Mouse (Mus musculus) T-helper 17 cell (primary cell): Measurements from ENCODE around the gene Gm10318.

ENCODE experiments used
- in situ Hi-C, 2 experiments: fragments of 300-600 bp; cut with MboI, MseI; formaldehyde crosslinking; loops; 1 replicate in 1 of 2; 2 replicates in 1 of 2; pipeline ENCODE4 v1.15.1; 2025; ENCODE audit warnings: high pct_unique_total_duplicates in 2 of 2

The Gm10318 gene

GRCm38 (mm10) chr10:77890987-77891565, 38.4 kb downstream of the Gm10318 start:
- in situ Hi-C loops: no loop called here

DNA sequence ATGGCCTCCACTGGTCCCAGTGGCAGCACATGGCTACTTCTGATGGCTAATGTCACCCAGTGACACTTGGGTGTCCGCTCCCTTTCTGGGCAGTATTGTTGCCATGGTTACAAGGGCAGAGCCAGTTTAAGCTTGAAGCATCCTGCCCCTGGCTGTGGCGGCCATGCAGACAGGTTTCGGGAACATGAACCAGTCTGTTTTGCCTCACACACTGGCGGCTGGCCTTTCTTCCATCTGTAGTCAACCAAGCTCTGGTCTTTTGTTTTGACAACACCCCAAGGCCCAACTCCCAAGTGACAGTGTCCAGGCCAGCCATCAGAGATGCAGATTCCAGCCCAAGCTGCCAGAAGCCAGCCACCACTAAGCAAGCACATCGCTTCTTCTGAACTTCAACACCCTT, 42.9 kb downstream of the Gm10318 start:
- in situ Hi-C loops: no loop called here

DNA sequence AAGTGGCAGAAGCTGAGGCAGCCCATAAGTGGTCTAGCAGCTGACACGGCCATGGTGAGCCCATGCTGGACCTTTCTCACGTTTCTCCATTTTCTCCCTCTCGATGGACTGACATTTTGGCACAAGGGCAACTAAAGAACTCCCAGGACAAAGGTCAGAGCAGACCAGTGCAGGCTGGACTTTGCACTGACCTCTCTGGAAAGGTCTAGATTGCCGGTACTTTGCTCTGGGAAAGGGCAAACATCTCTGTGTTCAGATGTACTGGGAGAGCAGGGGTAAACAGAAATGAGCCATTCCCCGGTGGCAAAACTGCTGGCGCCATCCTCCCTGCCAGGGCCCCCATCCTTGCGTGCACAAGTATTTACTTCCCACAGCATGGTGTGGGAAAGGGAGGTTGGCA, 47.5 kb downstream of the Gm10318 start:
- in situ Hi-C loops: no loop called here

GRCm38 (mm10) chr10:77900903-77901818, 48.5 kb downstream of the Gm10318 start:
- in situ Hi-C loops: no loop called here

GRCm38 (mm10) chr10:77901871-77902210, 49.2 kb downstream of the Gm10318 start:
- in situ Hi-C loops: no loop called here

- in situ Hi-C loops: no loop called here
Measured at GRCm38 (mm10) chr10:77902211-77902893, 49.7 kb downstream of the Gm10318 start, which contains the start of gene Lrrc3. Lrrc3 (minus strand) TSS chr10:77902536.

DNA sequence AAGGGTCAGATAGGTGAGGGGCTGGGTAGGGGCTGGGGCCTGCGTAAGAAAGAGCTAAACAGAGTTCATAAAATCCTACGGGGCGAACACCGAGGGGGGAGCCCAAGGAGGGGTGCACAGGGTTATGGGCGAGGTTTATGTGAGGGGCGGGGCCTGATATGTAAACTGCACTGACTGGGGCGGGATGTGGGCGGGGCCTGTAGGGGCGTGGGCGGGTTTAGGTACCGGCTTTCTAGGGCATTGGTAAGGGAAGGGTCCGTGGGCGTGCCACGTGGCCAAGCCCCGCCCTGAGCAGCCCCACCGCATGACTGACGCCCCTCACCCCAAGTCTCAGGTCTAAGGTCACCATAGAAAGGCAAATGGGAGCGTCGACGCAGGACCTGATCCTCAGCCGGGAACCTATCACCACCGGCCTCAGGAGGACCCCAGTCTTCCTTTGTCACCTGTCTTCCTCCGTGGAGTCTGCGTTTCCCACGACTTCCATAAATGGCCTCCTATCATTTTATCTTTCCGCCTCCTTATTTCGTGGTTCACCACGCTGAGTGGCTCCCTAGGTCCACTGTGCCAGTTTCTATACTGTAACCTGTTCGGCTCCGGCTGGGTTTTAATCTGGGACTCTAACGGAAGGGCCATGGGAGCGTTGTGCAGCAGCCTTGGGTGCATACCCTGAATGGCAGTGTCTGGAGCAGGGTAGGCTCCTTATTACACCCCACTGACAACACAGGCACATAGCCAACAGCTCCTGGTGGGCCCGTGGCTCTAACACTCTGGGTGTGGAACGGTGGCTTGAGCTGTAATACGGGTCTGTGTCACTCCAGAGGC, 50.4 kb downstream of the Gm10318 start:
- in situ Hi-C loops: no loop called here
